Mouse (Mus musculus): ENCODE measurements around the gene Tiam1. TPM values are rescaled to one million over a fixed set of nuclear protein-coding genes. Genes with fewer than 3 reads are reported as not detected.

The Tiam1 gene
- 18.4 and 21.4 TPM in 2 replicates for polyA plus RNA-seq (2016; fragmentation: Nextera tagmentation; extraction: Ambion mirVana)

DNA sequence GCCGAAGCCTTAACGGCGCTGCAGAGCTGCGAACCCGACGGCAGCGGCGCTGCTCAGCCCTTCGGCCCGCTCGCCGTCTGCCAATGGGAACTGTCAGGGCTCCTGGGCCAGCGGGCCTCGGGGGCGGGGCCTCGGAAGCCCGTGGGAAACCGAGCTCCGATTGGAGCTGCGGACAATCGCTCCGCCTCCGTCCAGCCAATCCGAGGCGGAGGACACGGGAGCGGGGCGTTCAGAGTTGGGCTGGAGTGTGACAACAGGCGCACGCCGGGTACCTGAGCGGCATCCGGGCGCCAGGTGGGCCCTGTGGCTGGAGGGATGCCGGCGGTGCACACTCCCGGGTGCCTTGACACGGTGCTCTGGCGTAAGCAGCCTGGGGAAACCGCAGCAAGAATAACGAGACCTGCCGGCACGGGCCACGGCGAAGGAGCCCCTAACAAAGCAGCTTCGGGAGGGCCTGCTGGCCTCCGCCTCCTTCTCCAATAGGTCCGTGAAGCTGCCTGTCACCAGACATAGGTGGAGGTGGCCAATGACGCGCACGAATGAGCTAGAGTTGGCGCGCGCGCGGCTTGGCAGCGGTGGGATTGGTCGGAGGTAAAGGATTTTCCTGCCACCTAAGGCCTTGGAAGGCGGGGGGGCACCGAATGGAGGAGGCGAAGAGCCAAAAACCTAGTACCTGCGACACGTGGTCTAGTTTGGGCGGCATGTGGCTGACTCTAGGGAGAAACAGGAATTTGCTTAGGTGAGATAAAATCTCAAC is at the start of gene Tiam1:
Gene Tiam1 (minus strand): TSS at position 10 of the 757 bp plus-strand sequence.
- Histone ChIP-seq H3K27ac (peak within 1 kb of the TSS; percentile 99), H3K27me3 (ENCODE audit: poor library complexity, severe bottlenecking) (peaks cover 28% of the 10 kb centered on the region), H3K36me3 (replicated peaks) (no peaks in the 10 kb centered on the region), H3K9me3 (no peaks in the 10 kb centered on the region), H3K4me1 (peaks cover 53% of the 10 kb centered on the region), H3K4me3 (peak within 1 kb of the TSS; percentile 79)
- DNase-seq (ENCODE audit: extremely low spot score, low spot score): peak; percentile 97
- under 1% methylated on average over 64 of the region's 64 CpGs for WGBS

GRCm38 (mm10) chr16:90191289-90191688 is 47.7 kb upstream of the Tiam1 start:
- Histone ChIP-seq H3K4me1 (peaks cover 6% of the 10 kb centered on the region; the same call in 1 of the 2 replicates), H3K4me3 (no peak overlapping the region), H3K27me3 (ENCODE audit: poor library complexity, severe bottlenecking) (peaks cover 3% of the 10 kb centered on the region; the same call in 1 of the 2 replicates), H3K9me3 (no peaks in the 10 kb centered on the region), H3K36me3 (replicated peaks) (no peaks in the 10 kb centered on the region), H3K27ac (no peak overlapping the region)
- DNase-seq (ENCODE audit: extremely low spot score, low spot score): no peak
- WGBS: 83% methylated on average over 6 of the region's 6 CpGs

DNA sequence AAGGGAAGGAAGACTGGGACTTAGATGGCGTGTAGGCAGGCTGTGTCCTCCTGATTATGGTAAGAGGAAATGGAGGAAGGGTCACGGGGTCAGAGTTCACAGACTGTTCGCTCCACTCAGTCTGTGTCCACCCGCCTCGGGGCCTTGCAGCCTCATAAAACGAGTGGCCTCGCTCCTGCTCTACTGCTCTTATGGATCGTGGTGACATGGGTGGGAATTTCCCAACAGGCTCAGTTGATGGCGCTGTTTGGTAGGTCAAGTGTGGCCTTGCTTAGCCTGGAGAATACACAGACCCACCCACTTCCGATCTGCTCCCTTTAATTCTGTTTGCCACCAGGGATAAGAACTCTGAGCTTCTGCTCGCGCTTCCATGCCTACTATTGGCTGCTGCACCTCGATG is 43.9 kb upstream of the Tiam1 start:
- Histone ChIP-seq H3K4me1 (peaks cover 6% of the 10 kb centered on the region; the same call in 1 of the 2 replicates), H3K36me3 (replicated peaks) (no peaks in the 10 kb centered on the region), H3K27ac (no peak overlapping the region), H3K27me3 (ENCODE audit: poor library complexity, severe bottlenecking) (peaks cover 3% of the 10 kb centered on the region; the same call in 1 of the 2 replicates), H3K4me3 (no peak overlapping the region), H3K9me3 (no peaks in the 10 kb centered on the region)
- WGBS: 47% methylated on average over 13 of the region's 13 CpGs
- no peak for DNase-seq (ENCODE audit: extremely low spot score, low spot score)

DNA sequence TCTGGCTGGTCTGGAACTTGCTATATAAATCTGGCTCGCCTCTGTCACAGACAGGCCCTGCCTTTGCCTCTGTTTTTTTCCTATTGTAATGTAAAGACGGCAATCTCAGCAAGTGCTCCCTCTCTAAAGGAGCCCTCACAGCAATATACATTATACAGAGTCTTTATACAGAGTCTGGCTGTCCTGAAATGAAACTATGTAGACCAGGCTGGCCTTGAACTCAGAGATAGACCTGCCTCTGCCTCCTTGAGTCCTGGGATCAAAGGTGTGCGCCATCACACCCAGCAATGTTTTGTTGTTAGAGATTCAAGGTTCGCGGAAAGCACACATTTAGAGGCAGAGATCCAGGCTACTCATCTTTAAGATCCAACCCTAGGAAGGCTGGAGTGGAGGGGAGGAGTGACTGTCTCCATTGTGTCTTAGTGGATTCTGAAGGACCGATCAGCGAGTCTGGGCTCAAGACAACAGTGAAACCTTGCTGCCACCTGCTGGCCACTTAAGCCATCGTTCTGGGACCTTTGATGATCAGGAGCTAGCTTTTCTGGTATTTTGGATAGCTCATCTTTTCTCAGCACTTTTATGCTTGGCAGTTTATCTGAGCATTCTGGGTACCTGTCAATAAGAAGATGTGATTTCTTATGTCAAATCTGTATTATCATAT is 42.5 kb upstream of the Tiam1 start:
- Histone ChIP-seq H3K27me3 (ENCODE audit: poor library complexity, severe bottlenecking) (peaks cover 3% of the 10 kb centered on the region; the same call in 1 of the 2 replicates), H3K4me3 (no peak overlapping the region), H3K4me1 (peaks cover 6% of the 10 kb centered on the region; the same call in 1 of the 2 replicates), H3K36me3 (replicated peaks) (no peaks in the 10 kb centered on the region), H3K27ac (no peak overlapping the region), H3K9me3 (no peaks in the 10 kb centered on the region)
- peak; percentile 71 for DNase-seq (ENCODE audit: extremely low spot score, low spot score)
- 46% methylated on average over 8 of the region's 8 CpGs for WGBS

GRCm38 (mm10) chr16:90184135-90184534 is 40.6 kb upstream of the Tiam1 start:
- no peaks in the 10 kb centered on the region for H3K9me3 ChIP-seq
- H3K4me1 ChIP-seq: peaks cover 6% of the 10 kb centered on the region; the same call in 1 of the 2 replicates
- no peak for DNase-seq (ENCODE audit: extremely low spot score, low spot score)
- no peak overlapping the region for H3K27ac ChIP-seq
- no peak overlapping the region for H3K4me3 ChIP-seq
- H3K36me3 ChIP-seq (replicated peaks): no peaks in the 10 kb centered on the region
- WGBS: 87% methylated on average over 6 of the region's 6 CpGs
- peaks cover 3% of the 10 kb centered on the region; the same call in 1 of the 2 replicates for H3K27me3 ChIP-seq (ENCODE audit: poor library complexity, severe bottlenecking)

- Histone ChIP-seq H3K27me3 (ENCODE audit: poor library complexity, severe bottlenecking) (peaks cover under 1% of the 10 kb centered on the region; the same call in 1 of the 2 replicates), H3K36me3 (replicated peaks) (no peaks in the 10 kb centered on the region), H3K4me1 (peaks cover 4% of the 10 kb centered on the region), H3K9me3 (no peaks in the 10 kb centered on the region), H3K4me3 (no peak overlapping the region), H3K27ac (no peak overlapping the region)
- WGBS: 91% methylated on average over 8 of the region's 8 CpGs
- no peak for DNase-seq (ENCODE audit: extremely low spot score, low spot score)
These were observed 38.1 kb upstream of the Tiam1 start for GRCm38 (mm10) chr16:90181673-90182072.

GRCm38 (mm10) chr16:90180975-90181374 is 37.4 kb upstream of the Tiam1 start:
- no peaks in the 10 kb centered on the region for H3K36me3 ChIP-seq (replicated peaks)
- no peak overlapping the region for H3K27ac ChIP-seq
- H3K27me3 ChIP-seq (ENCODE audit: poor library complexity, severe bottlenecking): no peaks in the 10 kb centered on the region; the same call in 1 of the 2 replicates
- no peak overlapping the region for H3K4me3 ChIP-seq
- DNase-seq (ENCODE audit: extremely low spot score, low spot score): no peak
- 86% methylated on average over 6 of the region's 6 CpGs for WGBS
- H3K9me3 ChIP-seq: no peaks in the 10 kb centered on the region
- H3K4me1 ChIP-seq: peaks cover 11% of the 10 kb centered on the region

DNA sequence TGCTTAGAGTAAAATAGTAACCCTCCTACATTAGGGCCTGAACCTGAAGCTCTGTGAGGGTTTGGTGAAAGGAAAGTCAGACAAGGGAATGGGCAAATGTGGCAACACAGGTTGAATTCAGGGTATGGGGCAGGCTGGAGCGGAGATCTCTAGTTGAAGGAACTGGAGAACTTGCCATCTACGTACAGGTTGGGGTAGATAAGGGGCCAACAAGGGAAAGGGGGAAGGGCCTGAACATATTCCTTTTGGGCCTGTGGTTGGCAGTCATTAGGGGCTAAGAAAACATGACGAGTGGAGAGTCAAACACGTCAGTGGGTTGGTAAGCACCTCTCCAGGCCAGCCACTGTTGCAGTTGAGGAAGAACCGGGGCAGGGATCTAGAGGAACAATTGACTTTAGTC is 36.3 kb upstream of the Tiam1 start:
- Histone ChIP-seq H3K4me1 (peaks cover 13% of the 10 kb centered on the region), H3K9me3 (no peaks in the 10 kb centered on the region), H3K4me3 (no peak overlapping the region), H3K36me3 (replicated peaks) (no peaks in the 10 kb centered on the region), H3K27me3 (ENCODE audit: poor library complexity, severe bottlenecking) (no peaks in the 10 kb centered on the region; the same call in 1 of the 2 replicates), H3K27ac (no peak overlapping the region)
- DNase-seq (ENCODE audit: extremely low spot score, low spot score): no peak
- WGBS: 92% methylated on average over 5 of the region's 5 CpGs

GRCm38 (mm10) chr16:90178404-90178803 is 34.8 kb upstream of the Tiam1 start:
- no peak overlapping the region for H3K27ac ChIP-seq
- no peaks in the 10 kb centered on the region; the same call in 1 of the 2 replicates for H3K27me3 ChIP-seq (ENCODE audit: poor library complexity, severe bottlenecking)
- WGBS: 97% methylated on average over 3 of the region's 3 CpGs
- peaks cover 13% of the 10 kb centered on the region for H3K4me1 ChIP-seq
- no peaks in the 10 kb centered on the region for H3K36me3 ChIP-seq (replicated peaks)
- no peak for DNase-seq (ENCODE audit: extremely low spot score, low spot score)
- H3K4me3 ChIP-seq: no peak overlapping the region
- H3K9me3 ChIP-seq: no peaks in the 10 kb centered on the region

- Histone ChIP-seq H3K4me1 (peaks cover 13% of the 10 kb centered on the region), H3K36me3 (replicated peaks) (no peaks in the 10 kb centered on the region), H3K27ac (no peak overlapping the region), H3K9me3 (no peaks in the 10 kb centered on the region), H3K4me3 (no peak overlapping the region), H3K27me3 (ENCODE audit: poor library complexity, severe bottlenecking) (no peaks in the 10 kb centered on the region; the same call in 1 of the 2 replicates)
- DNase-seq (ENCODE audit: extremely low spot score, low spot score): no peak
- WGBS: 84% methylated on average over 8 of the region's 8 CpGs
These were observed 33.9 kb upstream of the Tiam1 start for GRCm38 (mm10) chr16:90177425-90177824.

DNA sequence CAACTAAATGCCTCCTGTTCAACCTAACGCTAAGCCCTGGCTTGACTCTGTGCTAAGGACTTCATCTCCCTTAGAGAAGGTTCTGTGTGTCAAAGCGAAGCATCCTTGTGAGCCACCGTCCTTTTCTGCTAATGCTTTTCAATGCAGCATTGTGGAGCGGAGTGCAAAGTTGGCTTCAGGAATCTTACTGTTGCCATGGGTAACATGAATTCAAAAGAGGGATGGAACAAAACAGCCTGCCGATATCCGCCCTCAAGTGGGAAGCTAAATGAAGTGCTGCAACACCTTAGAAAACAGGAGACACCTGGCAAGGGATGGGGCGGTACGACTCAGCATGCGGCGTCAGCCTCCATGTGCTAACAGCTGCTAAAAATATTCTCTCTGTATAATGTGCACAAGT is 32.9 kb upstream of the Tiam1 start:
- Histone ChIP-seq H3K4me3 (no peak overlapping the region), H3K27ac (peak overlapping the region; percentile 44; the same call in 1 of the 2 replicates), H3K4me1 (peaks cover 14% of the 10 kb centered on the region), H3K27me3 (ENCODE audit: poor library complexity, severe bottlenecking) (no peaks in the 10 kb centered on the region; the same call in 1 of the 2 replicates), H3K36me3 (replicated peaks) (no peaks in the 10 kb centered on the region), H3K9me3 (no peaks in the 10 kb centered on the region)
- peak; percentile 30 for DNase-seq (ENCODE audit: extremely low spot score, low spot score)
- WGBS: 49% methylated on average over 10 of the region's 10 CpGs

DNA sequence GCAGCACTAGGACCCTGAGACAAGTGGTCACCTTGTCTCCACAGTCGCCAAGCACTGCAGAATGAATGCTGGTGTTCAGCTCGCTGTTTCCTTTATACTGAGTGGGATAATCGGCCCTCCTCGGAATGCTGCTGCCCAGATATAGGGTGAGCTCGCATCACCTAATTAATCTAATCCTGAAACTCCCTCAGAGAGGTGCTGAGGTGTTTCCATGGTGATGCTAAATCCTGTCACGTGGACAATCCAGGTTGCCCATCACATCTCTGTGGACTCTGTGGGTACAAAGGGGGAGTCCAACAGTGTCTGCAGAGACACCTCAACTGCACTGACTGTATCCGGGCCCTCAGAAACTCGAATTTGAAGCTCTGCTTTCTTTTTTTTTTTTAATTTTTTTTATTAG is 27.8 kb upstream of the Tiam1 start:
- H3K27me3 ChIP-seq (ENCODE audit: poor library complexity, severe bottlenecking): no peaks in the 10 kb centered on the region
- WGBS: 29% methylated on average over 8 of the region's 8 CpGs

GRCm38 (mm10) chr16:90170676-90171075 is 27.1 kb upstream of the Tiam1 start:
- Histone ChIP-seq H3K9me3 (no peaks in the 10 kb centered on the region), H3K27ac (no peak overlapping the region), H3K4me3 (no peak overlapping the region), H3K4me1 (peaks cover 19% of the 10 kb centered on the region), H3K27me3 (ENCODE audit: poor library complexity, severe bottlenecking) (no peaks in the 10 kb centered on the region), H3K36me3 (replicated peaks) (no peaks in the 10 kb centered on the region)
- WGBS: 95% methylated on average over 1 of the region's 1 CpGs
- DNase-seq (ENCODE audit: extremely low spot score, low spot score): no peak

More for the DNA sequence above, 27.8 kb upstream of the Tiam1 start:
- peaks cover 21% of the 10 kb centered on the region for H3K4me1 ChIP-seq
- no peak overlapping the region for H3K27ac ChIP-seq
- no peak for DNase-seq (ENCODE audit: extremely low spot score, low spot score)
- no peaks in the 10 kb centered on the region for H3K9me3 ChIP-seq
- no peaks in the 10 kb centered on the region for H3K36me3 ChIP-seq (replicated peaks)
- H3K4me3 ChIP-seq: no peak overlapping the region

Data from forebrain, embryonic 10.5 days (tissue).